Mouse (Mus musculus): ENCODE measurements around the gene Hdac7. TPM values are rescaled to one million over a fixed set of nuclear protein-coding genes. Genes with fewer than 3 reads are reported as not detected.

Gene Hdac7
- total RNA-seq, 1 experiment from 2014 or later = 34.7 TPM

- no peak for ATAC-seq (ENCODE audit: extremely low read depth, insufficient number of reproducible peaks, low FRiP score, poor library complexity, severe bottlenecking)
Observed at GRCm38 (mm10) chr15:97799446-97799845, 44.9 kb downstream of the Hdac7 start.

GRCm38 (mm10) chr15:97798134-97798533 lies 46.2 kb downstream of the Hdac7 start:
- no peak for ATAC-seq (ENCODE audit: extremely low read depth, insufficient number of reproducible peaks, low FRiP score, poor library complexity, severe bottlenecking)

GRCm38 (mm10) chr15:97796674-97797310 lies 47.5 kb downstream of the Hdac7 start:
- no peak for ATAC-seq (ENCODE audit: extremely low read depth, insufficient number of reproducible peaks, low FRiP score, poor library complexity, severe bottlenecking)

GRCm38 (mm10) chr15:97795559-97796235 lies 48.6 kb downstream of the Hdac7 start:
- ATAC-seq (ENCODE audit: extremely low read depth, insufficient number of reproducible peaks, low FRiP score, poor library complexity, severe bottlenecking) = no peak

DNA sequence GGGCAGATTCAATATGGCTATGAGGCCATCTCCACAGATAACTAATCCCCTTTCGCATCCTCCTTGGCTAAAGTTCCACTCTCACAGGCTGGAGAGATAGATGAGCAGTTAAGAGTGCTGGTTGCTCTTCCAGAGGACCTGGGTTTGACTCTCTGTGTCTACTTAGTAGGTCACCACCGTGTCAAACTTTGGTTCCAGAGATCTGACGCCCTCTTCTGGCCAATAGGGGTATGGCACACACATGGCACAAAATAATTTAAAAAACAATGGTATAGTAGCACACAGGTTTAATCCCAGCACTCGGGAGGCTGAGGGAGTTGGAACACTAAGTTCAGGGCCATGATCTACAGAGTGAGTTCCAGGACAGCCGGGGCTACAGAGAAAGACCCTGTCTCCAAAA lies 50.0 kb downstream of the Hdac7 start:
- ATAC-seq (ENCODE audit: extremely low read depth, insufficient number of reproducible peaks, low FRiP score, poor library complexity, severe bottlenecking) = no peak

GRCm38 (mm10) chr15:97793386-97794153 lies 50.7 kb downstream of the Hdac7 start:
- ATAC-seq (ENCODE audit: extremely low read depth, insufficient number of reproducible peaks, low FRiP score, poor library complexity, severe bottlenecking) = no peak

DNA sequence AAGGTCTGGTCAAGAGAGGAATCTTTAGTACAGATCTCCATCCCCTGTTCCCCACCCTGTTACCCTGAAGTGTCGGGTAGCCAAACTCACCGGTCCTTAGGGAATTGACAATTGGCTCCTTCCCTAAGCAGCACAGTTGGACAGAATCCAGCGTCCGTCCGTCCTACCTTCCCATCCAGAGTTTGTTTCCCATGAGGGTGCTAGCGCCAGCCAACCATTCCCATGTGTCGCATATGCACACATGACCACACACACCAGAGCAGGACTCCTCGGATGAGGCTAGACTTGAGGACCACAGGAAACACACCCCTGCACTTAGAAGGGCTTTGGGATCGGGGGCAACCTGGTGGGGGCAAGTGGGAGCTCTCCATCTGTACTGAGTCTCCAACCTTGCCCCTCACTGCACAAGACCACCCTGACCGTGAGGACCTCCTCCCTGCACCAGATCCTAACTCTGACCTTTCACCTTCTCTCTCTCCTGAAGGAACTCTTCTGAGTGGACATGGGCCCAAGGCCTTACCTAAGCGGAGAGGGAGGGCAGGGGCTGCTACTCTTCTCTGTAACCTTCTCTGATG lies 53.1 kb downstream of the Hdac7 start:
- no peak for ATAC-seq (ENCODE audit: extremely low read depth, insufficient number of reproducible peaks, low FRiP score, poor library complexity, severe bottlenecking)

DNA sequence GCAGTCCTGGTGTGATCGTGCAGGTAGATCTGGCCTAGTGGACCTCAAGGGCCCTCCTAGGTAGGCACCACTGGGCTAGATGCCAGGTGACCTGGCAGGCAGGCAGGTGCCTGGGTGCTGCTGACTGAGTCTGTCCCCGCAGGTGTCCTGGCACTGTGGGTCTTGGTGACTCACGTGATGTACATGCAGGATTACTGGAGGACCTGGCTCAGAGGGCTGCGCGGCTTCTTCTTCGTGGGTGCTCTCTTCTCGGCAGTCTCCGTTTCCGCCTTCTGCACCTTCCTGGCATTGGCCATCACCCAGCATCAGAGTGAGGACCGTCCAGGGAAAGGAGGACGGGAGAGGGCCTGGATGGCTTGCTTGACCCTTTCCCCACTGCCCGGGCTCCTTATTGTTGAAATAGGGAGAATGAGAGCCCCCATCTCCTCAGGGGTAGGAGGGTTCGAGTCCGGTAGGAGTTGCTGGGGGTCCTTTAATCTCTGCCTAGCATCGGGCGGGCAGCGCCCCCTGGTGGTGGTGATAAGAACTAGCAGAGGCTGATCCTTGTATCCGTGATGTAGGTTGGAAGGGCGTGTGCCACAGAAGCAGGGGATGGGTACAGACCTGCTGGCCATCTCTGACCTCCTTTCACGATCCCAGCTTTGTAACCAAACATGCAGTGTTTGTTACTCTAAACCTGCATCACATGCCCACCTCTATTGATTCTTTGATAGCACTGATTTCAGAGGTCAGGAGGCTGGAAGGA lies 54.4 kb downstream of the Hdac7 start:
- ATAC-seq (ENCODE audit: extremely low read depth, insufficient number of reproducible peaks, low FRiP score, poor library complexity, severe bottlenecking) = peak; percentile 37; the same call in 1 of the 2 replicates

- ATAC-seq (ENCODE audit: extremely low read depth, insufficient number of reproducible peaks, low FRiP score, poor library complexity, severe bottlenecking) = no peak
Observed at GRCm38 (mm10) chr15:97788821-97789220, 55.5 kb downstream of the Hdac7 start.

DNA sequence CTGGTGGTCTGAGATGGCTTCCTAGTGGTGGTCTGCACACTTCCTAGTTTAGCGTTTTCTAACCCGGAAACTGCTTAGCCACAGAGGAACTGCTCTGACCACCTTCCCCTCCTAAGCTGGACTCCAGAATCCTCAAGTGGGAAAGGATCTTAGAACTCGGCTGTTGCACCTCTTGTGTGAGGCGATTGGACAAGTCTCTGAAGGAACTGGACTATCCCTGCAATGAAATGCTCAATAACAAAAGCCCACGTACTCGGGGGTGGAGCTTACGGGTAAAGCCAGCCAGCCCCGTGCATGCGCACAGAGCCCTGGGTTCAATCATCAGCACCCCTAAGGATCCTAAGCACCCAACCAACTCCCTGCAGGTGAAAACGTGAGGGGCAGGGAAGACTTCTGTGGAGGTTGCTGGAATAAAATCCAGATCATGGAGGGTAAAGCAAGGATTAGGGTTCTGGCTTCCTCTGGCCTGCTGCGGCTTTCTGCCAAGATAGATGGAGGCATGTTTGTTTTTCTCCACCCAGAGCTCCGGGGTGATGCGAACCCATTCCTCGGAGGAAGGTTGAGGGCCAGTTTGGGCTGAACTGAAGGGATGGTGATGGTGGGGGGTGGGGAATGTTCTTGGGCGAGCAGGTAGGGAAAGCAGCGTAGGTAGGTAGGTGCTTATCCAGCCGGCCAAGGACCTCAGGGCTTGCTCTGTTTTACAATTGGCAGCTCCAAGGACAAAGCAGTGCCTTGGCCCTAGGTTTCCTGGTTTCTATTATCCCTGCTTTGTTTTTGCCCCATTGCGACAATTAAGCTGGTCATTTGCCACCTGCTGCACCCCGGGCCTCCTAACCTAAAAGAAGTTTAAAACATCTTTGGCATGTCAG lies 56.3 kb downstream of the Hdac7 start:
- no peak for ATAC-seq (ENCODE audit: extremely low read depth, insufficient number of reproducible peaks, low FRiP score, poor library complexity, severe bottlenecking)

GRCm38 (mm10) chr15:97787148-97787798 lies 57.0 kb downstream of the Hdac7 start:
- ATAC-seq (ENCODE audit: extremely low read depth, insufficient number of reproducible peaks, low FRiP score, poor library complexity, severe bottlenecking) = no peak

DNA sequence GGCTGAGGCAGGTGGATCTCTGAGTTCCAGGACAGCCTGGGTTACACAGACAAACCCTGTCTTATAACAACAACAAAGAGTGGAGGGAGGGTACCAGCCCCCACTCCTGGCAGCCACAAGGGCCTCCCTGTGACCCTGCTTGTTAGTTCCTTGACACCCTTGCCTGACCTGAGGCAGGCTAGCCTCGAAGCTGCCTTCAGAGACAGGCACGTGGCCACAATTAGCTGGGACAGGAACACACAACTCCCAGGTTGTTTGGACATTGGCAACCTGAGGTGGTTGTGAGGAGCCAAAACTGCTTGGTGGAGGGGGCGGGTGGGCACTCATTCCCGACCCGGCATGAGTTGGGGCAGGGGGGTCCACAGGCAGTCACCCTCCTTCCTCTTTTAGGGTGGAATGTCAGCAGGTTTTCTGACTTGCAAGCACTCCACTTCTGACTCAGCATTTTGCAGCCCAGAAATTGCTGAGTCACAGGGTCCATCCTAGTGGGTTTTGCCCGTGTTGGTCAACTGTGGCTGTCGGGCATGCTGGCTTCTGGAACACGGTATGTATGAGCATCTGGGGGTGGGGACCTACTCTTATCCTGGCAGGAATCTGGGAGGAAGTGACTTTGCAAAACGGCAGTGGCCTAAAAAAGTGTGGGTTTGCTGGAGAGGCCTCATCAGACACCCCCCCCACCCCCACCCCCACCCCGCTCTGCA lies 57.7 kb downstream of the Hdac7 start:
- ATAC-seq (ENCODE audit: extremely low read depth, insufficient number of reproducible peaks, low FRiP score, poor library complexity, severe bottlenecking) = no peak

DNA sequence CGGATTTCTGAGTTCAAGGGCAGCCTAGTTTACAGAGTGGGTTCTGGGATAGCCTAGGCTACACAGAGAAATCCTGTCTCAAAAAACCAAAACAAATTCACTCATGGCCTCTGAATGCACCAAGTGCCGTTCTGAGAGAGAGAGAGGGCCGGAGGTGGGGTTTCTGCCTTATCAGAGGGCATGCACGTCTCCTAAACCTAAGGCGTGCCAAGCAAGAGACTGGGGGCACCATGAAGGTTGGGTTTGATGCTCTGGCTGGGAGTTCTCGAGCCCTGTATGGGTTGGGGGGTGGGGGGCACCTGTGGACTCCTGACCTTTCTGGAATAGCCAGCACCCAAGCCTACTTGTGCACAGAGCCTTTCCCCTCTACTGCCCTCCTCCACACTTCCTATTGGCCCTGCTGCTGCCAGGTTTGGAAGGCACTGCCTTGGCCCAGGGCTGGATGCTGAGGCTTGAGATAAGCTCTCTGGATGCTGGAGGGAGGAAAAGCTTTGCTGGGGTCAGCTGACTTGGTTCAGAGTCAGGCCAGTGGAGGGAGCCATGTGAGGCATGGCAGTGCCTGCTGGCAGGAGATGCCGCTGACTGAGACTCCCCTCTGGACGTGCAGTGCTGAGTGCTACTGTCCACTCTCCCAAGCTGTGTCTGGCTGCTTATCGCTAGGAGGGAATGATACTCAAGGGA lies 58.4 kb downstream of the Hdac7 start:
- no peak for ATAC-seq (ENCODE audit: extremely low read depth, insufficient number of reproducible peaks, low FRiP score, poor library complexity, severe bottlenecking)

GRCm38 (mm10) chr15:97784561-97785161 lies 59.6 kb downstream of the Hdac7 start:
- ATAC-seq (ENCODE audit: extremely low read depth, insufficient number of reproducible peaks, low FRiP score, poor library complexity, severe bottlenecking) = 0 out of 2 replicates have a peak, but pooled peaks have one; percentile 4

DNA sequence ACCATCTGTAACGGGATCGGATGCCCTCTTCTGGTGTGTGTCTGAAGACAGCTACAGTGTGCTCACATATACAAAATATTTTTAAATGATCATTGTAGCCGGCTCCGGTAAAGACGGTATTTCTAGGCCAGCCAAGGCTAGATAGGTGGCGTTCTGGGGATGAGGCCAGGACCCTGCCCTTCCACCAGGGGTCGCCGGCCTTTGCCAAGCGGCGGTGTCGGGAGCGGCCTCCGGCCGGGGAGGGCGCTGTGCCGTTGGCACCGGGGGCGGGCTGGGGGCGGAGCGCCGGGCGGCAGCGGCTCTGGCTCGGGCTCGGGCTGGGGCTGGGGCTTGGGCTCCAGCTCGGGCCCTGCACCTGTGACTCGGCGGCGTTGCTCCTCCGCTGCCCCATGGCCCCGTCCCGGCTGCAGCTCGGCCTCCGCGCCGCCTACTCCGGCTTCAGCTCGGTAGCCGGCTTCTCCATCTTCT lies 60.2 kb downstream of the Hdac7 start:
- peak; percentile 72 for ATAC-seq (ENCODE audit: extremely low read depth, insufficient number of reproducible peaks, low FRiP score, poor library complexity, severe bottlenecking)

GRCm38 (mm10) chr15:97782749-97783105 lies 61.6 kb downstream of the Hdac7 start:
- peak; percentile 49 for ATAC-seq (ENCODE audit: extremely low read depth, insufficient number of reproducible peaks, low FRiP score, poor library complexity, severe bottlenecking)

Data from neutrophil, adult 5-6 weeks (primary cell).